Mouse (Mus musculus) cerebral cortex, adult 2 months (tissue): Measurements from ENCODE around the gene Spef2.

Experiments
- WGBS: fragments of 180-500 bp; shearing (Covaris S2); methylation state at CpG from one replicate; pipeline ENCODE4 v1.1.7; 2018; 5-methylcytosine and 5-hydroxymethylcytosine counted together

Gene Spef2

DNA sequence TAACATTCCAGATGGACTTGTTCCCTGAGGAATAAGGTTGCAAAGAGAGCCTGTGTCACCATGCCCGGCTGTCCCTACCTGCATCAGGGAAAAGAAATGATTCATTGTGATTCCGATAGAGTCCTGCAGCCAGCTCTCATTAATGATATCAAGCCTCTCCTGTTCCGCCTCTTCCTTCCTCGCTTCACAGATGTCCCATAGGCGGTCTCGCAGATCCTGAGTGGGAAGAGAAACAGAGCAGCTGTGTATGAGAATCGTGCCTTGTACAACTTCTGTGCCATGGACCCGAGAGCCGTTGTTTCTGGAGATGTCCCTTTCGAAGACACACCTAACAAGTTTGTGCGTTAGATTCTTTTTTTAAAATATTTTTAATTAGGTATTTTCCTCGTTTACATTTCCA, 114.2 kb downstream of the Spef2 start:
- WGBS: 72% methylated on average over 12 of the region's 12 CpGs

DNA sequence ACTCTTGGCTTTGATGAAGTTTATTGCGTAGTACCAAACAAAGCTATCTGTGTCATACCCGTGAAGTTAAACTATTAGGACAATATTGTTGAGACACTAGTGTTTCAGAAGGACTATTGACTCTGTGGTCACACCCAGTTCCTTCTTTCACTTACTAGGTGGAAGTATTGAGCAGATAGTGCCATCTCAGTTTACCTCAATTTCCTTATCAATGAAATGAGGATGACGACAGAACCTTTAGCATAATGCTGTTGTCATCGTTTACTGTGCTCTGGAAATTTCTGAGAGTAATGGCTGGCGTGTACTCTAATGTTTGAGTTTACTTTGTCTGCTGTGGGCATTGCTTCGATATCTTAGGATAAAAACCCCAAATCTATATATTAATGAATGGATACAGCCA, 117.0 kb downstream of the Spef2 start:
- 90% methylated on average over 6 of the region's 6 CpGs for WGBS

DNA sequence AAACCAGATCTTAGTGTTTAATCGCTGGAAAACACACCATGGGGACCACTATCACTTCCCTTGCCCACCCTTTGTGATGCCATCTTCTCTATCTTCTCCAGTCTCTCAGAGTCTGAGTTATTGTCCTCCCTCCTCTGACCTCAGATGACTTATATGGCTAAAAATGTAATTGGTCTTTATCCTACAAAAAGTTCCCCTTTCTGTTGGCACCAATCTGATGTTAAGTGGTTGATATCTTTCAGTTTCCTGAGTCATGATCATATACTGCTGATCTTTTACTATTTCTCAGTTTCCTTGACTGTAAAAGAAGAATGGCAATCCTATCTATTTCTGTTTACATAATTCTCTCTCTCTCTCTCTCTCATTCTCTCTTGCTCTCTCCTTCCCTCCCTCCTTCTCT, 119.0 kb downstream of the Spef2 start:
- 81% methylated on average over 1 of the region's 1 CpGs for WGBS

DNA sequence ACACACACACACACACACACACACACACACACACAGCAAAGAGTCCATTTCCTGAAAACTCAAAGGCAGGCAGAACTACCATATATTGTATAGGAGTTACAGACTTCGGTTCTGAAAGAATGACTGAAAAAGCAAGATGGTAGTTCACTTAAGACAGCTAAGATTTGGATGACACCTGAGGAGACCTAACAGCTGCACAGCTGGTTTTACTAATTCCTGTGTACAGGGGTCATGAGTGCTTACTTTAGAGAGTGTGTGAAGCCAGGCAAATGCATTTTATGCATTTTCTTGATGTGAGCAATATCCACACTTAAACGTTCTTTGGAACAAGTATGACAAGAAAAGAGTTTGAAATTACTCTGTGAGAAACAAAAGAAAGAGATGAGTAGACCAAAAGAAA, 124.0 kb downstream of the Spef2 start:
- 70% methylated on average over 2 of the region's 2 CpGs for WGBS

DNA sequence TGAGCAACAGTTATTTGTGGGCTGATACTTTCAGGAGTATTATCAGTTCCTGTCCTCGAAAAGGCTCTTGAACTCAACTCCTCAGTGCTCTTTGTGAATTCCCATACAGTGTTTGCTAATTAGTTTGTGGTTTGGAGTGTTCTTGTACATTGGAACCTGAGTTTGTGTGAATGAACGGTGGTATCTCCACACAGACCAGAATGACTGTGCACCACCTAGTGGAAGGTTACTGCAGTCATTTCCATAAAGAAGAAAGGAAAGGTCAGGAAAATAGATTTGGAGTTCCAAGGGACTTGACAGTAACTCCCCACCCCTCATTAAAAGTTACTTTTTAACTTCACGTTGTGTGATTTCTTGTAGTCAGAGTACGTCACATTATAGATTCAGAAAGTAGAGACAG, 140.5 kb downstream of the Spef2 start:
- 61% methylated on average over 4 of the region's 4 CpGs for WGBS

DNA sequence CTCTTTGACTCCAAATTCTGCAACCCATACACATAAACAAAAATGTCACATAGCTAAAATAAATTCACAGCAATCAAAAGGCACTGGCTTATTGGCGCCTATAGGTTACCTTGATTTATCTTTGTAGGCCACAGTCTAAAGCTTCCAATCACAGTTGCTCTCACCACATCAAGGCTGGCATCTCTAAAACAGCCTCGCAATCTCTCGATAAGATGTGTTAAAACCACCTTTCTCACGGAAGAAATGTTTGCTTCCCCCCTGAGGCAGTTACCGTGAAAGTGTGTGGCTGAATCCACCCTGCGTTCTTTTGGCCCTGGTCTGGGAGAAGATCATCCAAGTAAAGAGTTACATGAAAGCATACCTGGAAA, 148.6 kb downstream of the Spef2 start:
- WGBS: 96% methylated on average over 6 of the region's 6 CpGs

DNA sequence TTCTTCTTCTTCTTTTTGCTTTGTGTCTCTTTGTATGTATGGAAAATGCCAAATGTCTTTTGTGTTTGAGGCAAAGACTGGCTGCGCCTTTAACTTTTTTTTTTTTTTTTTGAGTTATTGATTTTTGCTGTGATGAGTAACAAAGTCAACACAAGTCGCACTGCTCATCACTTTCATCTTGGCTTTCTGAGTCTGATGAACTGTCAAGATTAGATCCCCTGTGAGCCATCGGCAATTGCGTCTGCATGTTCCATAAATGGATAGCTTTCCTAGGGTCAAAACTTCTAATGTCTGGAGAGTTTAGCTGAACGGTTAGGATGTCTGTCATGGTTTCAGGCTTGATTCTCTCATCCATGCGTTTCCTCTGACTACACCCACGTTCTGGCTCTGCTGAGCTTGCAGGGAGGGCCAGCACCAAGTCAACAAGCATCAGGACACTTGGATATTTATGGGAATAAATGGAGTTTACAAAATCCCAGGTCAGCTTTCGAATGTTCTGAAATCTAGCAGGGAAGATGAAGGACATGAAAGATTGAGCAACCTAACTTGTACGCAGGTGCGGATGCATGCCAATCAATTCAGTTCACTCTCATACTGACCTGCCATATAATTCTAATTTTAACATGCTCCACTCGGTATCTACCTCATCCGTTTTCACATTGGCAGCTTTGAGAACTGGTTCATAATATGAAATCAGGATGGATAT, 149.1 kb downstream of the Spef2 start:
- WGBS: 89% methylated on average over 12 of the region's 12 CpGs

DNA sequence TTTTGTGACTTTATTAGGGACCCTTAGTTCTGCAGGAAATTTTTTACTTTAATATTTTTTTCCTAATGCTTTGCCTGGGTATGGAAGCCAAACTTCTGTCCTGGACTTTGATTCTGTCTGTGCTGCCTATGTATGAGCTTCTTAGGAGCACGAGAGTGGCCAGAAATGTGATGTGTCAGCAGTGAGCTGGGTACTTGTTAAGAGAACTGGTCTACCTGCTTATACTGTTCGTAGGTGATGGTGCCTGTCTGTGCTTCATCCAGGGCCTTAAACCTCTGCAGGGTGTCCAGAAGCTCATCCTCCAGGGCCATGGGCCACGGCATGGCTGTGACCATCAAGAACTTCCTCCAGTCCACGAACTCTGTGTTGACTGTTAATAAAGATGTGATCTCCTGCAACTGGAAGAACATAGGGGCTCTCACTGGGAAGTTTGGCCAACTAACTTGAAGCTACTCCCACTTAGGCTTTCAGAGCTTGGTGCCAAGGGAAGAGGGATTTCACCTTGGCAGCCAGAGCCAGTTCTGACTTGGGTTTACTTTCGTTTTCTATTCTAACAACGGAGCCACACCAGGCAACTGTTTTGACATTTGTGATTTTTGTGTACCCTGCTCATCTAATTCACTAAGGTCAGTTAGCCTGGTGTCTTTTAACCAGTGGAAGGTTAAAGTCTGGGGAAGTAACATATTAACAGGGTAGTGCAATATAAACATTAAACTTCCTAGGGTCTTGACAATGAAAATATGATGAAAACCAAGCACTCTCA, 152.2 kb downstream of the Spef2 start:
- 82% methylated on average over 6 of the region's 6 CpGs for WGBS

DNA sequence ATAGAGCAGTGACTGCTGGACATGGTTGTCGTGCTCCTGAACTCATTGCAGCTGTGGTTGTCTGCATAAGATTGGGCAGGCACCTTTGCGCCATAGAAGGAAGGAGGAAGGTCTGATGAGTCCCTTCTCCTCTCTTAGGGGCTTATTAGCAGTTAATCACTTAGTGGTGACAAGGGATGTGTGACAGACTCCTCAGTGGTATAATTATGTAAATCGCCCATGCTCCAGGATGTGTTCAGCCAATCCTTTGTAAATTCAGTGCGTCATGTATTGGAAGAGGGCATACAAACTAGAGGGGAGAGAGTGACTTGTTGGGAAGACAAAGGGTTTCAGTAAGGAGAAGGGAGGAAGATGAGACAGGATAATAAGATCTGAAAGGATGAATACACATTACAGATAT, 158.7 kb downstream of the Spef2 start:
- 91% methylated on average over 4 of the region's 4 CpGs for WGBS

DNA sequence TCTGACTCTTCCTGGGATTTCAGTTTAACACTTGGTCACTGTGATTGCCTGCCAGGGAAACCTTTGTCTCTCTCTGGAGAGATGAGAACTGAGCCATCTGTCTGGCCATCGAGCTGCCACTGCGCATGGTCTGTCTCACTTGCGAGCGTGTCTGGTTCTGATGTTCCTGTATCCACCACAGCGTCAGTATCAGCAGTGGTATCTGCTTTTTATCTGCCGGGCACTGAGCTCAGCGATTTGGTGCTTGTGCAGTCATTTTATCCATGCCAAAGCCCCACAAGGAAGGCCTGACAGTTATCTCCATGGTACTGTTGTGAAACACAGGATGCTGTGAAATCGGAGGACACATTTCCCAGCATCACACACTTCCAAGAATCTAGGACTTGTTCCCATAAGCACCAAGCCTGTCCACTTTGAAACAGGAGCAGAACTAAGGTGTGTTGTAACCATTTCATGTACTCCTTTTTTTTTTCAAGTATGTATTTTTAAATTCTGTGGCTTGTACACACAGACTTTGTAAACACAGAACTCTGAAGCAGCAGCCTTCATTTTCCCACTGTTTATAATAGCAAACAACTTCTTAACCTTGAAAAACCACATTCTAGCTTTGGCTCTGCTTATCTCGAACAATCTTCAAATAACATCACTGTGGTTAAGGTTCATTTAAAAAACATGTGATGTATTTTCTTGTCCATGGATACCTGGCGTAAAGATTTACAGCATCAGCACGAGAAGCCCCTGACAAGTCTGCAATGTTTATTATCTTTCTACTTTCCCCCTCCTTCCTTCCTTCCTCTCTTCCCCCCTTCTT, 168.0 kb downstream of the Spef2 start:
- WGBS: 80% methylated on average over 11 of the region's 11 CpGs

DNA sequence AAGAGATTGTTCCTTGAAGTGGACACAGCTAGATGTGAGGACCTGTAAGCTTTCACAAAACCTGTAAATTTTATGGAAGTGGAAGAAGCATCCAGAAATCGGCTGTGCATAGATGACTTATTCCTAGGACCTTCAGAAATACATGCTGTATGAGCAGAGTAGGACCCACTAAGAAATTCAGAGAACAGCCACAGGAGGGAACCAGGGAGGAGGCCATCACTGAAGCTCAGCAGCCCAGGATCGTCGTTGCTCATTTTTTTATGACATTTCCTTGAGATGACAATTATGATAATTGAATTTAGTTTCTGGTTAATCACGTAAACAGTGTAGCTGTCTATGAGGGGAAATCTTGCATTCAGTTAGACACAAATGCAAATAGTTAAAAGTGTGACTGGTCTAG, 171.4 kb downstream of the Spef2 start:
- whole genome bisulfite sequencing: 65% methylated on average over 4 of the region's 4 CpGs

DNA sequence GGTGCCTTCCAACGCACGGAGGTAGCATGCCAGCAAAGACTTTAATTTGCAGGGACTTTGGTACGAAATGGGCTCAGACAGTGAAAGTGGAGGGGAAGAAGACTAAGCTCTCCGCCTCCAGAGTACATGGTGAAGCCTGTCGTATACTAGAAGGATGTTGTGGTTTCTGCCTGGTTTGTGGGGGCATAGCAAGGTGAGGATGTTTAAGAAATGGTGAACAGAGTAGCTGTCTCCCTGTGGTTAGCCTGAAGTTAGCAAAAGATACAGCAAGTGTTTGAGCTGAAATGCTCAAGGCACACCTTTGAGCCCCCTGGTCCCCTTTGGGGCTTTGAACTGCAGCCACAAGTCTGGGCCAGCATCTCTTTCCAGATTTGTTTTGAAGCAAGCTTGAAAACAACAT, 173.9 kb downstream of the Spef2 start:
- 65% methylated on average over 5 of the region's 5 CpGs for WGBS

DNA sequence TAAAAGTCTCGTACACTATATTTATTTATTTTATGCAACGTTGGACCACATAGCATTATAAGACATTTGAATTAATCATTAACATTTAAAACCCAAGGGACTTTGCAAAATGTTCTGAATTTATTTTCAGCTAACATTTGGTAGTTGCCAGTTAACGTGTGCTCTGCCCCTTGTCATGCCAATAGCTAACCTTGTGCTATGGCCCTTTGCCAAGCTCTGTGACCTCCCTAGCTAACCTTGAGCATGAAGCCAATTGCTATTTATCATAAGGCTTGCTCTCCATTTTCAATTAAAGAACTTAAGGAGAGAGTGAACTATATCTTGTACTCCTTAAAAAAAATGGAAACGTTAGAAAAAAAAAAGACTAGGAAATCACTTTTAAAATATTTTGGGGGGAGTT, 175.3 kb downstream of the Spef2 start:
- 90% methylated on average over 4 of the region's 4 CpGs for WGBS

DNA sequence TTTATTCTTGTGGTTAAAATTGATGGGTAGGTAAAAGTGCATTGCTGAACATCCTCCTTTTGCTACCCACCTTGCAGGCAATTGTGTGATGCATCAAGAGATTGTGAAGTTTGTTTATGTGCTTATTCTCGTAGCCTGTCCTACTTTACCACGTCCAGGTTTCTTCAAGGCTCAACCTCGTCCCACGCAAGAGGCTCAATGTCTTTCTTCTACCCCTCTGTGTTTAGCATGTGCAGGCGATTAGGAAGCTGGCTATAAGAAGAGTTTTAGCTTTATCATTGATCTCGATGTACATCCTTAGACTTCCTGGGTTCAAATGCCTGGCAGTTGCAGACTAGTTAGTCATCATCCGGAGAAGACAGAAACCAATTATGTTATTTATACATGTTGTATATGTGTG, 176.0 kb downstream of the Spef2 start:
- 92% methylated on average over 7 of the region's 7 CpGs for WGBS

DNA sequence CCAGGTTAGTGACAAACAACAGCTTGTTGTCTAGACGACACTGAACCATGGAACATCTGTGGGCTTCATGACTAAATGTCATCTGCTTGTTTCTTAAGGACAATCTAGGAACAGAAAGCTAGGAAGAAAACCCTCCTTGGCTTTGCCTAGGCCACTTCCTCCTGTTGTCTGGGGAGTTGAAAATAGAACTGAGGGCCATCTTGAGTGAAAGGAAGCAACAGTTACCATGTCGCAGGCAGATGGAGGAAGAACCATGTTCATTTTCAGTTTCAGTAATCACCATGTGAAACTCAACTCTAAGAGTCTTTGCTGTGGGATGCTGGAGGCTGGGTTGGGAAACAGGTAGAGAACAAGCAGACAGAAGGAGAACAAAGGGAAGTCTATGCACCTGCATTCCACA, 176.8 kb downstream of the Spef2 start:
- 80% methylated on average over 2 of the region's 2 CpGs for WGBS

DNA sequence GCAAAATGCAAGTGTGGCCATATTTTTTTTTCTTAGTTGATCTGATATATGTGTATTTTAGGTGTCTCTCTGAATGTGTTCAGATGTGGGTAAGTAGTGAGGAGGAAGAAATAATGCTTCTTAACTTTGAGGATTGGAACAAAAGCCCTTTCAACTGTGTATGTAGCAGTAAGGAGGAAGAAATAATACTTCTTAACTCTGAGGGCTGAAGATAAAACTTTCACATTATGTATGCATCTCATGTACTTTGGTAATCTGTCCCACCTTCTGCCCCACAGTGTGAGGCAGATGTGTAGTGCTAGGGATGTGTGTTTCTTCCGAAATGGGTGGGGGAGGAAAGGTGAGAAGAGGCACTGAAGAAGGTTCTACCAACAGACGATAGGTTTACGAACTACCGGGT, 181.4 kb downstream of the Spef2 start:
- WGBS: 90% methylated on average over 4 of the region's 4 CpGs

DNA sequence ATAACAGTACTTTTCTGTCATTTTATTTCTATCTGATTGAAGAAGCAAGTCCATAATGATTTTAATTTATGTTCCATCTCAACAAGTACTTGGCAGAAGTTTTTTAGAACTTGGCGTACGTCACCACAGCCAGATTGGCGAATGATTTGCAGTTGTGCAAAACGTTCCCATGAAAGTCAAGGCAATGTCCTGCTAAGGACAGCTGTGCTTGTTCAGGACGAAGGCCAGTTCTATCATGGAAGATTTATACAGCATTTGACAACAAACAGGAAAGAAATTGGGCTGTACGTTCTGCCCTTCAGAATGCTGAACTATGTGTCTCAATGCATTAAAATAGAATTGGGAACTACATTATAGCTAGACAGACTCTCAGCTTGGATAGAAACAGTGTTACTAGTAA, 183.3 kb downstream of the Spef2 start:
- WGBS: 61% methylated on average over 6 of the region's 6 CpGs

DNA sequence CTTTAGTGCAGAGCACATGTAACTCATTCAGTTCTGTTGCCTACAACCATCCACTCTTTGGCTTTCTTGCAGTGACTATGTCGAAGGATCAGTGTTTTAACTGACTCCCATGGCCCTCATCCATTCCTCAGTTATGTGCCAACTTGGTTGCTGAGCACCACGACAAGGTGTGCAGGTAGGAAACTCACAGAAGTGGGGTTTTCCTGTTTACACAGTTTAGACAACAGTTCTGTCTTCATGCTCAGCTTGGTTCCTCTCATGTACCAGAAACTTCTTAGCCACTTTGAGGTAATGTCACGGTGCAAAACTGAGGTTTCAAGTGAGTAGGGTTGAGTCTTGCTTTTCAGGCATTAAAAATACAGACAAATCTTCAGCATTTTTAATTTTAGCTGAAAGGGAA, 184.5 kb downstream of the Spef2 start:
- WGBS: 78% methylated on average over 3 of the region's 3 CpGs

DNA sequence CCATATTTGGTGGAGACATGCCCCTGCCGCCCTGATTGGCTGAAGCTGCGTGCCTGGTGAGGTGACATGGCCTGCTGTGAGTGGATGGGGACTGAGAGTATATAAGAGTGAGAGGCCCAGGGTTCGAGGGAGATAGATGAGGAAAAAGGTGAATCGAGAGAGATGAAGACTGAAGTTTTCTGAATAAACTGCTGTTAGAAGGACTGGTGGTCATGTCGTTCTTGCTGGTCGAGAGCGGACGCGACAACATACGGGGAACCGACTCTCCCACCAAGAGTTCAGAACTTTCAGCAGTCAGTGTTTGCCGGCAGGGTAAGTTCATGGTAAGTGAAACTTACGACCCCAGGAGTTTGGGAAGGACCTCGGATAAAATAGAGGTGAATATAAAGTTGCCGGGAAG, 191.4 kb downstream of the Spef2 start:
- WGBS: 92% methylated on average over 15 of the region's 15 CpGs

DNA sequence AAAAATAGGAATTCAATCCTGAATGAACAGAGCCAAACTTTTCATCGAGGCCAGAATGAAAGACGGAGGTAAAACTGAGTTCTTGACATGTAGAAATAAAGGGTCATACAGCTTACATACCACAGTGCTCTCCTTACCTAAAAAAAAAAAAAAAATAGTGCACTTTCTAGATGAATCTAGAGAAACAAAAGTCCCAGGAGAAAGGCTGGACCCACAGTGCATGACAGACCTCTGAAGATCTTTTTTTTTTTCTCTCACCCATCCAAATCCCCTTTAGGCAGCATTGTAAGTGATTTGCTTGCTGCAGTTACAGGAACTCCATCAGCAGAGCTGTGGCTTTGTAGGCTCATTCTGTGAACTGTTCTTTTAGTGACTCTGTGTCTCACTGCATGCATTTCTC, 199.7 kb downstream of the Spef2 start:
- 85% methylated on average over 2 of the region's 2 CpGs for WGBS

DNA sequence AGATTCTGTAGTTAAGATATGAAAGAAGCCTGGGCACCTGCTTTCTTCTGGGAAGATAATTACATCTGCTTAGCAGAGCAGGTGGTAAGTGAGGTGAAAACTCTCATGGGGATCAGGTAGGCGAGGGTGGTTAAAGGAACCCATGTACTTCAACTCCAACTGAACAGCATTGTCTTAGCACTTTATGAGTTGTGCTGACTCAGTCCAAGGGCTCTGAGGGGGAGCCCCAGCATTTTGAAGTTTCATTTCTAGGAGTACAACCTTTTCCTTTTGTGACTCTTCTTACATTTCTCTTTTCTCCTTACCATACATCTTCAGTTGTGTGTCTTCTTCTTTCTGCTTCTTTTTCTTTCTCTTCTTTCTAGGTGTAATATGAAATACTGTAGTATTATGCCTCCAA, 213.5 kb downstream of the Spef2 start:
- WGBS: 89% methylated on average over 1 of the region's 1 CpGs

DNA sequence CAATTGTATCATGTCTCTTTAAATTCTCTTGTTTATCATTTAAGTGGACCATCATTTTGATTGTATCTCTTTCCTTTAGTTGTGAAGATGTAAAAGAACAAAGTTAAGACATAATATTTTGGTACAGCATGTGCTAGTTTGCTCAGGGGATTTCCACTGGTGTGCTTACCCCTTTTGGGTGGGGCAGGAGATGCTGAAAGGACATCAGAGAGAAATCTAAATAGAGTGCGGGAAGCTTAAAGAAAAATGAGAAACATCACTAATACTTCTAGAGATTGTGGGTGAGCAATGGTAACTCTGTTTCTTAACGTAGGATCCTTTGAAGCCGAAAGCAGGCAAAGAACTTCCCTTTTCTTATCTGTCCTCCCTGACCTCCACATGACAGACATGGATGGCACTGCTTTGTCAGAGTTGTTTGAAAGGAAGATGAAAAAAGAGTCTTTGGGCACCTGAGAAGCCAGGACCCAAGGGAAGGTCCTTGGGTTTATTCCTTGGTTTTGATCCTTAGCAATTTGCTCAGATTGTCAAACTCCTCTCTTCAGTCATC, 215.2 kb downstream of the Spef2 start:
- WGBS: 89% methylated on average over 3 of the region's 3 CpGs

DNA sequence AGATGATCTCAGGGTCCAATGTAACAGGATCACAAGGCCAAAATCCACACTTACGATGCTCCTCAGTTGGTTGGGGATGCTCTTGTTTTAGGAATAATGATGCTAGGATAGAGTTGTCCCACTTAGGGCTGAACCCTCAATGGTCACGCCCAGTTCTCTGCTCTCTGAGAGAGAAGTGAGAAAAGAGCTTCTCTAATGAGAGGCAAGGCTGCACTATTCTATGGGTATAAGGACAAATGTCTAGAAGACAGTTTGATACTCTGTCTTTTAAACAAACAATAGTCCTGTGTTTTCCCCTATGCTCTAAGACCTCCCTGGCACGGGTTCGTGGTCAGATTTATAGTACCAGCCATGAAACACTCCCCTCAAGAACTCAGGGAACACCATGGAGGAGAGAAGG, 218.6 kb downstream of the Spef2 start, which contains the start of gene Il7r:
Il7r (minus strand) TSS at position 101 of the 400 bp plus-strand sequence.
- 83% methylated on average over 4 of the region's 4 CpGs for WGBS
